Mouse (Mus musculus): ENCODE measurements around the gene Arhgdib. TPM values are rescaled to one million over a fixed set of nuclear protein-coding genes. Genes with fewer than 3 reads are reported as not detected.

Arhgdib gene
- polyA plus RNA-seq, 1 experiment from 2014 or later, result 29.0 TPM

- Histone ChIP-seq H3K9me3 (replicated peaks) (no peaks in the 10 kb centered on the region), H3K36me3 (no peaks in the 10 kb centered on the region), H3K4me1 (peaks cover 6% of the 10 kb centered on the region), H3K27me3 (no peaks in the 10 kb centered on the region), H3K27ac (no peak overlapping the region), H3K9ac (no peak overlapping the region), H3K4me2 (replicated peaks) (peak overlapping the region; percentile 45; the same call in 1 of the 2 replicates), H3K4me3 (no peak overlapping the region)
- ATAC-seq (ENCODE audit: low FRiP score), result no peak
- 88% methylated on average over 1 of the region's 2 CpGs for WGBS
Observed at GRCm38 (mm10) chr6:136912751-136913265, 28.9 kb downstream of the Arhgdib start.

GRCm38 (mm10) chr6:136910247-136910890 lies 31.3 kb downstream of the Arhgdib start:
- H3K27me3 ChIP-seq, result no peaks in the 10 kb centered on the region
- WGBS, result 87% methylated on average over 9 of the region's 9 CpGs
- H3K27ac ChIP-seq, result no peak overlapping the region
- H3K36me3 ChIP-seq, result no peaks in the 10 kb centered on the region
- peaks cover 8% of the 10 kb centered on the region for H3K4me1 ChIP-seq
- ATAC-seq (ENCODE audit: low FRiP score), result no peak
- H3K9ac ChIP-seq, result no peak overlapping the region
- no peak overlapping the region for H3K4me3 ChIP-seq
- no peak overlapping the region for H3K4me2 ChIP-seq (replicated peaks)
- H3K9me3 ChIP-seq (replicated peaks), result no peaks in the 10 kb centered on the region

GRCm38 (mm10) chr6:136906937-136907293 lies 34.8 kb downstream of the Arhgdib start:
- peaks cover 3% of the 10 kb centered on the region for H3K4me1 ChIP-seq
- H3K4me3 ChIP-seq, result no peak overlapping the region
- H3K9me3 ChIP-seq (replicated peaks), result no peaks in the 10 kb centered on the region
- H3K27ac ChIP-seq, result no peak overlapping the region
- 67% methylated on average over 10 of the region's 10 CpGs for WGBS
- H3K27me3 ChIP-seq, result no peaks in the 10 kb centered on the region
- H3K36me3 ChIP-seq, result no peaks in the 10 kb centered on the region
- H3K4me2 ChIP-seq (replicated peaks), result no peak overlapping the region
- ATAC-seq (ENCODE audit: low FRiP score), result no peak
- no peak overlapping the region for H3K9ac ChIP-seq

GRCm38 (mm10) chr6:136906283-136906936 lies 35.3 kb downstream of the Arhgdib start:
- Histone ChIP-seq H3K36me3 (no peaks in the 10 kb centered on the region), H3K27ac (no peak overlapping the region), H3K27me3 (no peaks in the 10 kb centered on the region), H3K4me1 (peaks cover 3% of the 10 kb centered on the region), H3K9ac (no peak overlapping the region), H3K4me2 (replicated peaks) (no peak overlapping the region), H3K4me3 (no peak overlapping the region), H3K9me3 (replicated peaks) (no peaks in the 10 kb centered on the region)
- ATAC-seq (ENCODE audit: low FRiP score), result no peak
- 81% methylated on average over 19 of the region's 19 CpGs for WGBS

GRCm38 (mm10) chr6:136903885-136904470 lies 37.7 kb downstream of the Arhgdib start:
- WGBS, result 65% methylated on average over 8 of the region's 8 CpGs
- Histone ChIP-seq H3K9me3 (replicated peaks) (no peaks in the 10 kb centered on the region), H3K9ac (no peak overlapping the region), H3K4me1 (peaks cover 3% of the 10 kb centered on the region), H3K27me3 (no peaks in the 10 kb centered on the region), H3K36me3 (no peaks in the 10 kb centered on the region), H3K27ac (no peak overlapping the region), H3K4me2 (replicated peaks) (no peak overlapping the region), H3K4me3 (no peak overlapping the region)
- no peak for ATAC-seq (ENCODE audit: low FRiP score)

GRCm38 (mm10) chr6:136902527-136902926 lies 39.2 kb downstream of the Arhgdib start:
- 91% methylated on average over 9 of the region's 9 CpGs for WGBS
- ATAC-seq (ENCODE audit: low FRiP score), result no peak

GRCm38 (mm10) chr6:136901010-136901409 lies 40.7 kb downstream of the Arhgdib start:
- 80% methylated on average over 2 of the region's 2 CpGs for WGBS
- Histone ChIP-seq H3K4me2 (replicated peaks) (no peak overlapping the region), H3K27me3 (no peaks in the 10 kb centered on the region), H3K9me3 (replicated peaks) (no peaks in the 10 kb centered on the region), H3K27ac (no peak overlapping the region), H3K4me1 (no peaks in the 10 kb centered on the region), H3K4me3 (no peak overlapping the region), H3K36me3 (no peaks in the 10 kb centered on the region), H3K9ac (no peak overlapping the region)
- no peak for ATAC-seq (ENCODE audit: low FRiP score)

More at GRCm38 (mm10) chr6:136902527-136902926, 39.2 kb downstream of the Arhgdib start:
- Histone ChIP-seq H3K9me3 (replicated peaks) (no peaks in the 10 kb centered on the region), H3K9ac (no peak overlapping the region), H3K4me3 (no peak overlapping the region), H3K4me2 (replicated peaks) (no peak overlapping the region), H3K36me3 (no peaks in the 10 kb centered on the region), H3K4me1 (peaks cover 3% of the 10 kb centered on the region), H3K27ac (no peak overlapping the region), H3K27me3 (no peaks in the 10 kb centered on the region)

- H3K27ac ChIP-seq, result no peak overlapping the region
- no peak for ATAC-seq (ENCODE audit: low FRiP score)
- H3K27me3 ChIP-seq, result no peaks in the 10 kb centered on the region
- no peak overlapping the region for H3K4me3 ChIP-seq
- no peak overlapping the region for H3K9ac ChIP-seq
- H3K9me3 ChIP-seq (replicated peaks), result no peaks in the 10 kb centered on the region
- no peak overlapping the region for H3K4me2 ChIP-seq (replicated peaks)
- 72% methylated on average over 4 of the region's 4 CpGs for WGBS
- no peaks in the 10 kb centered on the region for H3K36me3 ChIP-seq
- H3K4me1 ChIP-seq, result no peaks in the 10 kb centered on the region
Observed at GRCm38 (mm10) chr6:136900369-136901009, 41.2 kb downstream of the Arhgdib start.

- Histone ChIP-seq H3K27me3 (no peaks in the 10 kb centered on the region), H3K27ac (no peak overlapping the region), H3K4me1 (no peaks in the 10 kb centered on the region), H3K9ac (no peak overlapping the region), H3K36me3 (no peaks in the 10 kb centered on the region), H3K4me3 (no peak overlapping the region), H3K4me2 (replicated peaks) (no peak overlapping the region), H3K9me3 (replicated peaks) (no peaks in the 10 kb centered on the region)
- 82% methylated on average over 2 of the region's 2 CpGs for WGBS
- no peak for ATAC-seq (ENCODE audit: low FRiP score)
Observed at GRCm38 (mm10) chr6:136898954-136899353, 42.7 kb downstream of the Arhgdib start.

- H3K4me3 ChIP-seq, result no peak overlapping the region
- H3K4me1 ChIP-seq, result no peaks in the 10 kb centered on the region
- H3K9ac ChIP-seq, result no peak overlapping the region
- H3K4me2 ChIP-seq (replicated peaks), result no peak overlapping the region
- no peaks in the 10 kb centered on the region for H3K36me3 ChIP-seq
- ATAC-seq (ENCODE audit: low FRiP score), result no peak
- H3K9me3 ChIP-seq (replicated peaks), result no peaks in the 10 kb centered on the region
- 72% methylated on average over 4 of the region's 4 CpGs for WGBS
- H3K27me3 ChIP-seq, result no peaks in the 10 kb centered on the region
- no peak overlapping the region for H3K27ac ChIP-seq
Observed at GRCm38 (mm10) chr6:136898222-136898621, 43.5 kb downstream of the Arhgdib start.

GRCm38 (mm10) chr6:136897789-136898188 lies 43.9 kb downstream of the Arhgdib start:
- H3K9me3 ChIP-seq (replicated peaks), result no peaks in the 10 kb centered on the region
- H3K27me3 ChIP-seq, result no peaks in the 10 kb centered on the region
- no peaks in the 10 kb centered on the region for H3K36me3 ChIP-seq
- WGBS, result 86% methylated on average over 4 of the region's 4 CpGs
- no peak overlapping the region for H3K9ac ChIP-seq
- no peak overlapping the region for H3K4me3 ChIP-seq
- no peak overlapping the region for H3K4me2 ChIP-seq (replicated peaks)
- H3K4me1 ChIP-seq, result no peaks in the 10 kb centered on the region
- ATAC-seq (ENCODE audit: low FRiP score), result no peak
- H3K27ac ChIP-seq, result no peak overlapping the region

GRCm38 (mm10) chr6:136894532-136895339 lies 47.0 kb downstream of the Arhgdib start:
- H3K9me3 ChIP-seq (replicated peaks), result no peaks in the 10 kb centered on the region
- ATAC-seq (ENCODE audit: low FRiP score), result no peak
- H3K36me3 ChIP-seq, result no peaks in the 10 kb centered on the region
- H3K4me1 ChIP-seq, result no peaks in the 10 kb centered on the region
- no peak overlapping the region for H3K9ac ChIP-seq
- H3K4me2 ChIP-seq (replicated peaks), result no peak overlapping the region
- H3K27ac ChIP-seq, result no peak overlapping the region
- no peaks in the 10 kb centered on the region for H3K27me3 ChIP-seq
- H3K4me3 ChIP-seq, result no peak overlapping the region
- WGBS, result 67% methylated on average over 15 of the region's 15 CpGs

Measured in hindbrain, embryonic 12.5 days (tissue).